Mouse (Mus musculus) midbrain, embryonic 10.5 days (tissue): ENCODE data around the gene Micu2. TPM values are rescaled to one million over a fixed set of nuclear protein-coding genes. Genes with fewer than 3 reads are reported as not detected.
"Not testable (repeated sequence)": the region's sequence is repeated elsewhere in the genome, so short reads cannot be mapped to it uniquely, and the experiment has no call there.

Experiments used
- DNase-seq: peaks from one replicate; pipeline ENCODE4 v3.0.0-alpha.2; 2017; ENCODE audit warnings: low spot score
- H3K27ac ChIP-seq: fragments of 300-500 bp; sonication (generic); replicated peaks from 2 replicates; pipeline ENCODE4 v1.5.1; 2016; ENCODE audit warnings: mild to moderate bottlenecking
- H3K27me3 ChIP-seq: fragments of 300-500 bp; sonication (generic); 2 replicates; pipeline ENCODE4 v1.6.1; 2016; ENCODE audit warnings: low read depth, mild to moderate bottlenecking; ENCODE audit not compliant: poor library complexity, severe bottlenecking
- H3K36me3 ChIP-seq: fragments of 300-500 bp; sonication (generic); 2 replicates; pipeline ENCODE4 v1.6.1; 2016; ENCODE audit warnings: mild to moderate bottlenecking, moderate library complexity
- H3K4me1 ChIP-seq: fragments of 300-500 bp; sonication (generic); 2 replicates; pipeline ENCODE4 v1.6.1; 2016
- H3K4me3 ChIP-seq: fragments of 300-500 bp; sonication (generic); 2 replicates; pipeline ENCODE4 v1.5.1; 2016; ENCODE audit warnings: mild to moderate bottlenecking, moderate library complexity
- H3K9me3 ChIP-seq: fragments of 300-500 bp; sonication (generic); replicated peaks from 2 replicates; pipeline ENCODE4 v1.6.1; 2016; ENCODE audit warnings: mild to moderate bottlenecking
- WGBS: fragments of 180-500 bp; shearing (Covaris S2); methylation state at CpG from one replicate; pipeline ENCODE4 v1.1.7; 2016; 5-methylcytosine and 5-hydroxymethylcytosine counted together
- polyA plus RNA-seq: library from polyadenylated mRNA; unstranded; fragments of >200 nt; fragmentation: Nextera tagmentation; extraction: Ambion mirVana; gene quantifications from 2 replicates; pipeline ENCODE4 v1.2.1, GENCODE M21; 2016

Micu2 gene
- polyA plus RNA-seq, 1 experiment from 2014 or later = 58.2 TPM

- DNase-seq = no peak
- no peak overlapping the region for H3K27ac ChIP-seq
- no peaks in the 10 kb centered on the region for H3K9me3 ChIP-seq
- no peak overlapping the region for H3K4me3 ChIP-seq
- no peaks in the 10 kb centered on the region for H3K27me3 ChIP-seq
- peaks cover 4% of the 10 kb centered on the region; the same call in 1 of the 2 replicates for H3K4me1 ChIP-seq
- 83% methylated on average over 5 of the region's 5 CpGs for WGBS
- no peaks in the 10 kb centered on the region for H3K36me3 ChIP-seq
Measured at GRCm38 (mm10) chr14:57909297-57909696, 89.8 kb downstream of the Micu2 start.

GRCm38 (mm10) chr14:57908431-57908830 lies 90.6 kb downstream of the Micu2 start:
- H3K4me1 ChIP-seq = peaks cover 4% of the 10 kb centered on the region; the same call in 1 of the 2 replicates
- no peak for DNase-seq
- no peaks in the 10 kb centered on the region for H3K27me3 ChIP-seq
- H3K27ac ChIP-seq = no peak overlapping the region
- no peak overlapping the region for H3K4me3 ChIP-seq
- no peaks in the 10 kb centered on the region for H3K9me3 ChIP-seq
- H3K36me3 ChIP-seq = no peaks in the 10 kb centered on the region
- WGBS = 72% methylated on average over 2 of the region's 2 CpGs

DNA sequence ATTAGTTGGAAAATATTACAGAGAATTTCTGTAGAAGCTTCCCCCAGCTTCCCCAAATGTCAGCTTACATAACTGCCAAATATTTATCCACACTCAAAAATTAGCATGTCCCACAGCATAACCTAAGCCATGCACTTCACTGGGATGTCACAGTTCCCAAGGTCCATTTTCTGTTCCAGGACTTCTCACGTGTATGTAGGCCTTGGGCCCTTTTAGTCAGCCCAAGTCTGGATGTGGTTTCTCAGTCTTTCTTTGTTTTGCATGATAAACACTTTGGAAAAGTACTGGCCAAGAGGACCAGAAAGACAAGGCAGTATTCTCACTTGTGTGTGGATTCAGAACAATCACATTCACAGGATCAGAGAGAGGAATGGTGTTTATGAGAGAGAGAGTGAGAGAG lies 97.1 kb downstream of the Micu2 start:
- Histone ChIP-seq H3K4me1 (no peaks in the 10 kb centered on the region), H3K36me3 (no peaks in the 10 kb centered on the region), H3K27me3 (no peaks in the 10 kb centered on the region), H3K27ac (no peak overlapping the region), H3K4me3 (no peak overlapping the region), H3K9me3 (no peaks in the 10 kb centered on the region)
- DNase-seq = no peak
- 59% methylated on average over 1 of the region's 1 CpGs for WGBS

DNA sequence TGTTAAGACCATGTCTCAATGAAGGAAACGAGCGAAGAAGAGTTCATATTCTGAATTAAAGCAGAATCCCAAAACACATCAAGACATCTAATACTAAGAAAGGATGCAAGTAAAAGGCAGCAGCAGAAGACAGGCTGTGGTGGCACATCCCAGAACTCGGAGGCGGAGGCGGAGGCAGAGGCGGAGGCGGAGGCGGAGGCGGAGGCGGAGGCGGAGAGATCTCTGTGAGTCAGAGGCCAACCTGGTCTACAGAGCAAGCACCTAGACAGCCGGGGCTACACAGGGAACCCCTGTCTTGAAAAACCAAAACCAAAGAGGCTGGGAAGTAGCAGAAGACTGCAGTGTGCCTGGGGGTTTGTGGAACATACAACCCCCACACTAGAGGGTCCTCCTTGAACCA lies 102.2 kb downstream of the Micu2 start:
- no peak overlapping the region for H3K27ac ChIP-seq
- no peaks in the 10 kb centered on the region for H3K4me1 ChIP-seq
- no peak for DNase-seq
- H3K36me3 ChIP-seq = no peaks in the 10 kb centered on the region
- WGBS = 94% methylated on average over 12 of the region's 12 CpGs
- H3K4me3 ChIP-seq = no peak overlapping the region
- H3K9me3 ChIP-seq = peaks cover 4% of the 10 kb centered on the region; the same call in 1 of the 2 replicates
- H3K27me3 ChIP-seq = no peaks in the 10 kb centered on the region

DNA sequence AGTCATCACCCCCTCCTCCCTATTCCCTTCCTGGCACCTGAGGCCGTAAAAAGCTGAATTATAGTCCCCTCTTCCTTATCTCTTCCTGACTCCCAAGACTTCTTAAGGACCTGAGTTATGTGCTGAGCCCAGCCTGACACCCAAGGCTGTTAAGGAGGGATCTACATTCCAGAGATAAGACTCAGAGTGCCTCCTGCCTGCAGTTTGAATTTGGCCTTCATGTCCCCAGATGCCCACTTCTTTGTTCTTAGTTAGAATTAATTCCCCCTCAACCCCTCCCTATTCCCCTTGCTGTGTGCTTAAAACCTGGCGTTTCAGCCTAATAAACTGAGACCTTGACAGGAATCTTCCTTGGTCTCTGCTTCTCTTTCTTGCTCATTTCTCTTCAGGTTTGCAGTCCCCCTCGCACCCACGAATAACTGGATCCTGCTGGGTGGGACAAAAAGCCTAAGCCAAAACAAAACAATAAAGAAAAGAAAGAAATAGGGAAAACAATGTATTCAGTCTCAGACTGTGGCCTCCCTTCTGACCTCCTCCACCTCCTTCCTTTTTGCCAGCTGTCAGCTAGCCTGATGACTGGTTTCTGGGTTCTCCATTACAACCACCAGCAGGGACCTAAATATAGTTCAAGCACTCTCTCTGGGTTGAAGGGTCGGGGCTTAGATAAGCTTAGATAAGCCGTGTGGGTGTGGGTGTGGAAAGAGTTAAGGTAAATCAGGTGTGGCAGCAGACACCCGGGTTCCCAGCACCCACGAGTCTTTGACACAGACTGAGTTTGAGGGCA lies 102.8 kb downstream of the Micu2 start:
- not testable (repeated sequence) for H3K36me3 ChIP-seq, H3K27ac ChIP-seq, H3K27me3 ChIP-seq, DNase-seq, H3K4me3 ChIP-seq, H3K4me1 ChIP-seq, H3K9me3 ChIP-seq
- WGBS = 69% methylated on average over 8 of the region's 8 CpGs

- H3K27me3 ChIP-seq = no peaks in the 10 kb centered on the region
- H3K27ac ChIP-seq = no peak overlapping the region
- peaks cover 4% of the 10 kb centered on the region; the same call in 1 of the 2 replicates for H3K9me3 ChIP-seq
- no peak overlapping the region for H3K4me3 ChIP-seq
- H3K4me1 ChIP-seq = peaks cover 5% of the 10 kb centered on the region
- 93% methylated on average over 2 of the region's 2 CpGs for WGBS
- no peaks in the 10 kb centered on the region for H3K36me3 ChIP-seq
- DNase-seq = no peak
Measured at GRCm38 (mm10) chr14:57894346-57894745, 104.7 kb downstream of the Micu2 start.

DNA sequence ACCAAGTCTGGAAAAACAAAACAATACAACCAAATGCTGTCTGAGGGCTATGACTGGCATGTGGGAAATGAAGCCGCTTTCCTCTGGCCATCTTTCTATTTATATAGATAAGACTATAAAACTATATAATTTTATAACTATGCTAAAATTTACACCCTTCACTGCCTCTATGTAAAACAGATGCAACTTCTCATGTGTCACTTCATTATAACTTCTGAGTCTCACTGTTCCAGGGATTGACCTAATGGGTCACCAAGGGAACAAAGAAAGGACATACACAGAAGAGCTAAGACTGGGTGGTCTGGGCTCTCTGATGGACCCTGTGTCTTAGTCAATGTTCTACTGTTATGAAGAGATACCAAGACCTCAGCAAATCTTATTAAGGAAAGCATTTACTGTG lies 106.1 kb downstream of the Micu2 start:
- H3K4me3 ChIP-seq = no peak overlapping the region
- no peak for DNase-seq
- no peaks in the 10 kb centered on the region for H3K27me3 ChIP-seq
- peaks cover 4% of the 10 kb centered on the region; the same call in 1 of the 2 replicates for H3K9me3 ChIP-seq
- H3K36me3 ChIP-seq = no peaks in the 10 kb centered on the region
- no peak overlapping the region for H3K27ac ChIP-seq
- whole genome bisulfite sequencing = 89% methylated on average over 1 of the region's 1 CpGs
- H3K4me1 ChIP-seq = peaks cover 14% of the 10 kb centered on the region

GRCm38 (mm10) chr14:57890011-57890842 lies 108.8 kb downstream of the Micu2 start, which contains the start of gene Zdhhc20:
Gene Zdhhc20 (minus strand): TSS chr14:57890276.
- DNase-seq = peak; percentile 98
- no peaks in the 10 kb centered on the region for H3K9me3 ChIP-seq
- 4% methylated on average over 64 of the region's 65 CpGs for WGBS
- H3K27ac ChIP-seq = peak within 1 kb of the TSS; percentile 96
- peaks cover 15% of the 10 kb centered on the region for H3K4me1 ChIP-seq
- no peaks in the 10 kb centered on the region for H3K36me3 ChIP-seq
- no peaks in the 10 kb centered on the region for H3K27me3 ChIP-seq
- peak within 1 kb of the TSS; percentile 95 for H3K4me3 ChIP-seq

- Histone ChIP-seq H3K27ac (peak overlapping the region; percentile 96), H3K36me3 (0 out of 2 replicates have a peak, but pooled peaks cover 5% of the 10 kb centered on the region), H3K9me3 (no peaks in the 10 kb centered on the region), H3K4me3 (peak overlapping the region; percentile 95), H3K4me1 (peaks cover 15% of the 10 kb centered on the region), H3K27me3 (no peaks in the 10 kb centered on the region)
- no peak for DNase-seq
- under 1% methylated on average over 37 of the region's 37 CpGs for WGBS
Measured at GRCm38 (mm10) chr14:57889541-57890010, 109.5 kb downstream of the Micu2 start.

DNA sequence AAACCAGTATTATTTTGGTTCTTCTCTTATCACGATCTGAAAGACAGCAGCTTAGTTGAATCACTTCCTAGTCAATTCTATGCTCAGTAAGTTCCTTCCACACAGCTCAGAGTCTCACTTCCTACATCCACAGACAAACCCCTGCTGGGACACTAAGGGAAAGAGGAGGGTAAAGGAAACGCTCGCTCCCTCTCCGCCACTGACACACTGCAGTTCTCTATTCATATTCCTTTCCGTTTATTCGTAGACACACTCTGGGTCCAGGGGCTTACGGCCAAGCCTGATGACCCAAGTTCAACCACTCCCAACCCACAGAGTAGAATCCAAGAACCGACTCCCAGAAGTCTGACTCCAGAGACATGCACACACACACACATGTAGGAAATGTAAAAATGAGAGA lies 111.9 kb downstream of the Micu2 start:
- no peak for DNase-seq
- no peaks in the 10 kb centered on the region for H3K27me3 ChIP-seq
- 91% methylated on average over 8 of the region's 8 CpGs for WGBS
- peaks cover 19% of the 10 kb centered on the region for H3K4me1 ChIP-seq
- H3K27ac ChIP-seq = no peak overlapping the region
- H3K4me3 ChIP-seq = no peak overlapping the region
- no peaks in the 10 kb centered on the region for H3K9me3 ChIP-seq
- H3K36me3 ChIP-seq = 0 out of 2 replicates have a peak, but pooled peaks cover 10% of the 10 kb centered on the region

GRCm38 (mm10) chr14:57886032-57886431 lies 113.0 kb downstream of the Micu2 start:
- WGBS = 87% methylated on average over 2 of the region's 2 CpGs
- no peaks in the 10 kb centered on the region for H3K27me3 ChIP-seq
- no peaks in the 10 kb centered on the region for H3K9me3 ChIP-seq
- H3K36me3 ChIP-seq = 0 out of 2 replicates have a peak, but pooled peaks cover 10% of the 10 kb centered on the region
- H3K27ac ChIP-seq = no peak overlapping the region
- no peak for DNase-seq
- no peak overlapping the region for H3K4me3 ChIP-seq
- H3K4me1 ChIP-seq = peaks cover 21% of the 10 kb centered on the region

DNA sequence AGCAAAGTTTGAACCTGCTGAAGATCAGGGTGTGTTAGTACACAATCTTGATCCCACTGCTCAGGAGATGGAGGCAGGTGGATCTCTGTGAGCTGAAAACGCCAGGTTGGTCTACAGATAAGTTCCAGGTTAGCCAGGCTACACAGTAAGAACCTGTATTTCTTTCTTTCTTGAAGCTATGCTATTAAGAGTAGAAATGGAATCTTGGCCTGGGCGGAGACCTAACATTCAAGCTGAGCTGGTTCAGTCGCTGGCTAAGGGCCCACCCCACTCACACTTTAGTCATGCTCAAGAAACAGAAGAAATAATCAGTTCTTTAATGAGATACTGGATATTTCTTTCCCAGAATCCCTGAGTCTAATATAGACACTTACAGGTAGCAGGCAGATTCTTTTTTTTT lies 115.7 kb downstream of the Micu2 start:
- H3K27ac ChIP-seq = no peak overlapping the region
- H3K4me3 ChIP-seq = no peak overlapping the region
- 94% methylated on average over 3 of the region's 3 CpGs for WGBS
- no peaks in the 10 kb centered on the region for H3K27me3 ChIP-seq
- no peak for DNase-seq
- no peaks in the 10 kb centered on the region for H3K9me3 ChIP-seq
- peaks cover 10% of the 10 kb centered on the region for H3K4me1 ChIP-seq
- H3K36me3 ChIP-seq = 0 out of 2 replicates have a peak, but pooled peaks cover 10% of the 10 kb centered on the region
